Mouse (Mus musculus) CH12F3 (cell line): ENCODE measurements around the gene Neurl1b.

Experiments
- in situ Hi-C: fragments of 300-500 bp; cut with MboI; formaldehyde crosslinking; loops from 2 replicates; pipeline ENCODE4 v1.14.3; 2020; ENCODE audit warnings: low sequenced_read_pairs

The Neurl1b gene

GRCm38 (mm10) chr17:26488711-26489403 lies 74.2 kb downstream of the Neurl1b start:
- in situ Hi-C loops: no loop called here

DNA sequence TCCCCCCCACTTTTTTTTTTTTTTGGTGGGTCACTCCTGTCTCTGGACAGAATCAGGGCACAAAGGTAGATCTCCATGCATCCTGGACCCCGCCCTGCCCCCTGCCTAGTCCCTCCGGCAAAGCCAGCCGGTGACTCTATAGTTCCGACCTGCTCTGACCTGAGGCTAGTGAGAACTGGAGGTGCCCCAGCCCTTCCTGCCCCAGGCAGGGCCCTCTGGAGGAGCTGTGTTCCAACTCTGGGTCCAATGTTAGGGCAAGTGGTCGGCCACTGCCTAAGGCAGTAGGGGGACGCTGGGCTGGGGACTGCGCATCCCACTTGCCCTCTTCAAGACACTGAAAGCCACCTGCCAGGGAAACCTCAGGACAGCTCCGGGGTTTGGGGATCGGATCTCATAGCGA lies 75.4 kb downstream of the Neurl1b start:
- in situ Hi-C loops: no loop called here

- in situ Hi-C loops: no loop called here
Measured at GRCm38 (mm10) chr17:26490910-26491309, 76.3 kb downstream of the Neurl1b start.

GRCm38 (mm10) chr17:26492246-26492645 lies 77.6 kb downstream of the Neurl1b start:
- in situ Hi-C loops: no loop called here

DNA sequence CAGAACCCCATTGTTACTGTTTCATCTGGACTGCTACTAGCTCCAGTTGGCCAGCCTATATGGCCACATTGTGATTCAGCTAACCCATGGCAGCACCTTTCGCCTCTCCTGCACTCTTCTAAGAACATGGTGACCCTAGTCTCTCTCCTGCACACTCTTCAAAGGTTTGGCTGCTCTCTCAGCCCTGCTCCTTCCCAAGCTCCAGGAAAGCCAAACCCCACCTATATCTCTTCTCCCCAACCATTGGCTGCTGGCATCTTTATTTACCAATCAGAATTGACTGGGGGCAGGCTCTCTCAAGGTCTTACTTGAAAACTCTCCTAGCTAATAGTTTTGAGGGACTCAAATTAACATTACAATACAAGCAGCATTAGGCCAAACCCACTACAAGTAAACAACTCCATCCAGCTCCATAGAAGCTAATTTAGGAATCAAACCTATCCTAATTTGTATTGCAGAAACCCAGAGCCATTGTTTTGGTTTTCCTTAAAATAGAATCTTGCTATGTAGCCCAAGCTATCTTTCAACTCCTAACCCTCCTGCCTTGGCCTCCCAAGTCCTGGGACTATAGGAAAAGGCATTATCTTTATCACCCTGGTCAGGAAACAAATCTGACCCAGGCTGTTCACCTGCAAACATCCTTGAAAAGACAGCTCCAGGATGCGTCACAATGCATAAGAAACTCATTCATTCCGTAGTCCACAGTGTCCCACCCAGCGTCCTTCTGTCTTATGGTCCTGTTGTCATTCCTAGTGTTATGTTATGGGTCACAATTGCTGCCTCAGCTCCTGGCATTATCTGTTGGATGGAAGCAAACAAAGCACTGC lies 80.2 kb downstream of the Neurl1b start:
- in situ Hi-C loops: no loop called here
